Mouse (Mus musculus): Measurements from ENCODE around the gene Apod.

DNA sequence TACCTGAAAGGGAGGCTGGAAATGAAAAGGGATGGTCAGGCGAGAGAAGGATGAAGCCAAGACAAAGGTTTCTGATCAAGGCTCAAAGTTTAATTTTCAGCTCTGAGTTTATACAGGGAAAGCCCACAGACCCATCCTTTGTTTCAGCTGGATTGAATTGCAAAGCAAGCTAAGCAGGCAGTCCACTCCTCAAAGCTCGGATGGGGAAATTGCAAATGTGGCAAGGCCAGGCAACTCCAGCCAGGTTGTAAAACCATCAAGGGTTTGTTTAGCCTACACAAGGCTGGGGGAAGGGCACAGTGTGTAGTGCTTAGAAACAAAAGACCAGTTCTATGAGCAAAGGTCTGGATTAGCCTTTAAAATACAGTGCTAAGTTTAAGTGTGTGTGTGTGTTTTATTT, 28.4 kb upstream of the Apod start:
- no peak for TF ChIP-seq GATA1 (IDR thresholded peaks at IDR 0.05; ENCODE audit: borderline replicate concordance, low read length)
- TF ChIP-seq FLI1 (IDR thresholded peaks at IDR 0.05; ENCODE audit: low read length), result no peak
